Mouse (Mus musculus): Measurements from ENCODE around the gene Tmem63c. TPM values are rescaled to one million over a fixed set of nuclear protein-coding genes. Genes with fewer than 3 reads are reported as not detected.
A peak's percentile ranks its signal among the peaks of the same experiment; 100 is the strongest.

Gene Tmem63c
- polyA plus RNA-seq (2015; fragmentation: Nextera tagmentation; extraction: Ambion mirVana) = 0.11 TPM in 1 of 2 replicates, not detected in the other

GRCm38 (mm10) chr12:87021040-87021439 lies at the start of gene Tmem63c:
Gene Tmem63c, plus strand, starts transcription at chr12:87021340.
- no peak within 1 kb of the TSS for H3K4me2 ChIP-seq (ENCODE audit: low read depth, low read length)
- H3K4me1 ChIP-seq (ENCODE audit: control insufficient read depth, insufficient read depth, low read length) = no peaks in the 10 kb centered on the region
- peaks cover 15% of the 10 kb centered on the region for H3K27me3 ChIP-seq (ENCODE audit: control insufficient read depth, insufficient read depth, low read length)
- no peak within 1 kb of the TSS for H3K4me3 ChIP-seq (ENCODE audit: low read length)
- no peaks in the 10 kb centered on the region for H3K36me3 ChIP-seq (ENCODE audit: control insufficient read depth, insufficient read depth)
- H3K9me3 ChIP-seq (replicated peaks; ENCODE audit: control insufficient read depth, low read length) = no peaks in the 10 kb centered on the region; the same call in 1 of the 2 replicates
- H3K9ac ChIP-seq (ENCODE audit: low read length) = no peak within 1 kb of the TSS
- no peak for ATAC-seq (replicated peaks; ENCODE audit: extremely low read depth, insufficient read depth, low FRiP score)
- WGBS = 73% methylated on average over 6 of the region's 6 CpGs
- H3K27ac ChIP-seq (ENCODE audit: low read length) = no peak within 1 kb of the TSS

GRCm38 (mm10) chr12:86973216-86973615 lies 47.9 kb upstream of the Tmem63c start:
- peak; percentile 51 for ATAC-seq (replicated peaks; ENCODE audit: extremely low read depth, insufficient read depth, low FRiP score)
- Histone ChIP-seq H3K4me1 (ENCODE audit: control insufficient read depth, insufficient read depth, low read length) (peaks cover 41% of the 10 kb centered on the region), H3K4me3 (ENCODE audit: low read length) (no peak overlapping the region), H3K27me3 (ENCODE audit: control insufficient read depth, insufficient read depth, low read length) (no peaks in the 10 kb centered on the region; the same call in 1 of the 2 replicates), H3K9me3 (replicated peaks; ENCODE audit: control insufficient read depth, low read length) (no peaks in the 10 kb centered on the region), H3K9ac (ENCODE audit: low read length) (no peak overlapping the region), H3K27ac (ENCODE audit: low read length) (peak overlapping the region; percentile 25; the same call in 1 of the 2 replicates), H3K36me3 (ENCODE audit: control insufficient read depth, insufficient read depth) (no peaks in the 10 kb centered on the region), H3K4me2 (ENCODE audit: low read depth, low read length) (peak overlapping the region; percentile 14; the same call in 1 of the 2 replicates)
- 9% methylated on average over 7 of the region's 7 CpGs for WGBS

GRCm38 (mm10) chr12:86973706-86974105 lies 47.4 kb upstream of the Tmem63c start:
- WGBS = 31% methylated on average over 8 of the region's 8 CpGs
- no peak overlapping the region for H3K4me2 ChIP-seq (ENCODE audit: low read depth, low read length)
- H3K27me3 ChIP-seq (ENCODE audit: control insufficient read depth, insufficient read depth, low read length) = peaks cover 4% of the 10 kb centered on the region
- H3K4me3 ChIP-seq (ENCODE audit: low read length) = no peak overlapping the region
- peaks cover 36% of the 10 kb centered on the region for H3K4me1 ChIP-seq (ENCODE audit: control insufficient read depth, insufficient read depth, low read length)
- no peaks in the 10 kb centered on the region for H3K36me3 ChIP-seq (ENCODE audit: control insufficient read depth, insufficient read depth)
- H3K9me3 ChIP-seq (replicated peaks; ENCODE audit: control insufficient read depth, low read length) = no peaks in the 10 kb centered on the region
- H3K27ac ChIP-seq (ENCODE audit: low read length) = 0 out of 2 replicates have a peak overlapping the region, but pooled peaks have one; percentile 15
- H3K9ac ChIP-seq (ENCODE audit: low read length) = no peak overlapping the region
- ATAC-seq (replicated peaks; ENCODE audit: extremely low read depth, insufficient read depth, low FRiP score) = no peak

GRCm38 (mm10) chr12:86974387-86975288 lies 46.5 kb upstream of the Tmem63c start:
- Histone ChIP-seq H3K36me3 (ENCODE audit: control insufficient read depth, insufficient read depth) (no peaks in the 10 kb centered on the region), H3K27ac (ENCODE audit: low read length) (no peak overlapping the region), H3K4me2 (ENCODE audit: low read depth, low read length) (peak overlapping the region; percentile 70), H3K4me1 (ENCODE audit: control insufficient read depth, insufficient read depth, low read length) (peaks cover 31% of the 10 kb centered on the region), H3K9me3 (replicated peaks; ENCODE audit: control insufficient read depth, low read length) (no peaks in the 10 kb centered on the region), H3K4me3 (ENCODE audit: low read length) (peak overlapping the region; percentile 42), H3K27me3 (ENCODE audit: control insufficient read depth, insufficient read depth, low read length) (peaks cover 7% of the 10 kb centered on the region), H3K9ac (ENCODE audit: low read length) (peak overlapping the region; percentile 64)
- 0 out of 2 replicates have a peak, but pooled peaks have one; percentile 42 for ATAC-seq (replicated peaks; ENCODE audit: extremely low read depth, insufficient read depth, low FRiP score)
- WGBS = 8% methylated on average over 40 of the region's 40 CpGs

GRCm38 (mm10) chr12:86975761-86976160 lies 45.4 kb upstream of the Tmem63c start:
- H3K4me2 ChIP-seq (ENCODE audit: low read depth, low read length) = no peak overlapping the region
- H3K4me1 ChIP-seq (ENCODE audit: control insufficient read depth, insufficient read depth, low read length) = peaks cover 31% of the 10 kb centered on the region
- peaks cover 14% of the 10 kb centered on the region for H3K27me3 ChIP-seq (ENCODE audit: control insufficient read depth, insufficient read depth, low read length)
- H3K27ac ChIP-seq (ENCODE audit: low read length) = no peak overlapping the region
- no peaks in the 10 kb centered on the region for H3K36me3 ChIP-seq (ENCODE audit: control insufficient read depth, insufficient read depth)
- no peak for ATAC-seq (replicated peaks; ENCODE audit: extremely low read depth, insufficient read depth, low FRiP score)
- H3K4me3 ChIP-seq (ENCODE audit: low read length) = no peak overlapping the region
- H3K9me3 ChIP-seq (replicated peaks; ENCODE audit: control insufficient read depth, low read length) = no peaks in the 10 kb centered on the region
- WGBS = 53% methylated on average over 10 of the region's 10 CpGs
- H3K9ac ChIP-seq (ENCODE audit: low read length) = no peak overlapping the region

- H3K27me3 ChIP-seq (ENCODE audit: control insufficient read depth, insufficient read depth, low read length) = peaks cover 21% of the 10 kb centered on the region
- no peaks in the 10 kb centered on the region for H3K36me3 ChIP-seq (ENCODE audit: control insufficient read depth, insufficient read depth)
- H3K27ac ChIP-seq (ENCODE audit: low read length) = no peak overlapping the region
- H3K9me3 ChIP-seq (replicated peaks; ENCODE audit: control insufficient read depth, low read length) = no peaks in the 10 kb centered on the region
- no peak for ATAC-seq (replicated peaks; ENCODE audit: extremely low read depth, insufficient read depth, low FRiP score)
- H3K4me1 ChIP-seq (ENCODE audit: control insufficient read depth, insufficient read depth, low read length) = peaks cover 31% of the 10 kb centered on the region
- no peak overlapping the region for H3K4me2 ChIP-seq (ENCODE audit: low read depth, low read length)
- no peak overlapping the region for H3K4me3 ChIP-seq (ENCODE audit: low read length)
- 59% methylated on average over 6 of the region's 6 CpGs for WGBS
- no peak overlapping the region for H3K9ac ChIP-seq (ENCODE audit: low read length)
These were observed 44.5 kb upstream of the Tmem63c start for GRCm38 (mm10) chr12:86976511-86977168.

GRCm38 (mm10) chr12:86977833-86978232 lies 43.3 kb upstream of the Tmem63c start:
- no peak for ATAC-seq (replicated peaks; ENCODE audit: extremely low read depth, insufficient read depth, low FRiP score)
- Histone ChIP-seq H3K4me3 (ENCODE audit: low read length) (no peak overlapping the region), H3K4me2 (ENCODE audit: low read depth, low read length) (no peak overlapping the region), H3K27me3 (ENCODE audit: control insufficient read depth, insufficient read depth, low read length) (peaks cover 30% of the 10 kb centered on the region), H3K36me3 (ENCODE audit: control insufficient read depth, insufficient read depth) (no peaks in the 10 kb centered on the region), H3K4me1 (ENCODE audit: control insufficient read depth, insufficient read depth, low read length) (peaks cover 29% of the 10 kb centered on the region), H3K9me3 (replicated peaks; ENCODE audit: control insufficient read depth, low read length) (no peaks in the 10 kb centered on the region), H3K27ac (ENCODE audit: low read length) (no peak overlapping the region), H3K9ac (ENCODE audit: low read length) (no peak overlapping the region)
- 15% methylated on average over 15 of the region's 15 CpGs for WGBS

GRCm38 (mm10) chr12:86981180-86981579 lies 40.0 kb upstream of the Tmem63c start:
- Histone ChIP-seq H3K9me3 (replicated peaks; ENCODE audit: control insufficient read depth, low read length) (no peaks in the 10 kb centered on the region), H3K4me1 (ENCODE audit: control insufficient read depth, insufficient read depth, low read length) (peaks cover 10% of the 10 kb centered on the region), H3K4me3 (ENCODE audit: low read length) (no peak overlapping the region), H3K27ac (ENCODE audit: low read length) (no peak overlapping the region), H3K4me2 (ENCODE audit: low read depth, low read length) (no peak overlapping the region), H3K27me3 (ENCODE audit: control insufficient read depth, insufficient read depth, low read length) (peaks cover 59% of the 10 kb centered on the region), H3K36me3 (ENCODE audit: control insufficient read depth, insufficient read depth) (no peaks in the 10 kb centered on the region), H3K9ac (ENCODE audit: low read length) (no peak overlapping the region)
- no peak for ATAC-seq (replicated peaks; ENCODE audit: extremely low read depth, insufficient read depth, low FRiP score)
- 22% methylated on average over 9 of the region's 9 CpGs for WGBS
